Mouse (Mus musculus): ENCODE results near the gene Tnr. TPM values are rescaled to one million over a fixed set of nuclear protein-coding genes. Genes with fewer than 3 reads are reported as not detected.

Tnr gene
- total RNA-seq, 2 experiments from 2014 or later, result 138 to 146 TPM

- TF ChIP-seq CTCF (IDR thresholded peaks at IDR 0.05), result no peak
- H3K27ac ChIP-seq, result no peak overlapping the region
- no peak for DNase-seq (ENCODE audit: extremely low spot score in 1 of 2, low spot score in 2 of 2)
- no peak overlapping the region for H3K4me3 ChIP-seq
- intact Hi-C loops (cut with DNase I), result no loop called here
Measured at GRCm38 (mm10) chr1:159865696-159866095, 342.1 kb downstream of the Tnr start.

- intact Hi-C loops (cut with DNase I), result loop anchor here (5.0 kb wide), 1 partner anchor 348 kb away; the partner anchor contains the start of gene Tnr
- no peak overlapping the region for H3K27ac ChIP-seq
- no peak for TF ChIP-seq CTCF (IDR thresholded peaks at IDR 0.05)
- DNase-seq (ENCODE audit: extremely low spot score in 1 of 2, low spot score in 2 of 2), result no peak
- H3K4me3 ChIP-seq, result no peak overlapping the region
Measured at GRCm38 (mm10) chr1:159869619-159870441, 346.3 kb downstream of the Tnr start.

- no peak overlapping the region for H3K27ac ChIP-seq
- TF ChIP-seq CTCF (IDR thresholded peaks at IDR 0.05), result no peak
- DNase-seq (ENCODE audit: extremely low spot score in 1 of 2, low spot score in 2 of 2), result peak; percentile 34 to 49
- intact Hi-C loops (cut with DNase I), result loop anchor here (1.0 to 5.0 kb wide), 3 partner anchors 44 to 351 kb away; partner anchors contain the start of gene Tnr
- H3K4me3 ChIP-seq, result no peak overlapping the region
Measured at GRCm38 (mm10) chr1:159872866-159873265, 349.3 kb downstream of the Tnr start.

GRCm38 (mm10) chr1:159878681-159879080 is 355.1 kb downstream of the Tnr start:
- H3K4me3 ChIP-seq, result no peak overlapping the region

GRCm38 (mm10) chr1:159879866-159880265 is 356.3 kb downstream of the Tnr start:
- TF ChIP-seq CTCF (IDR thresholded peaks at IDR 0.05), result no peak
- DNase-seq (ENCODE audit: extremely low spot score in 1 of 2, low spot score in 2 of 2), result no peak
- no peak overlapping the region for H3K4me3 ChIP-seq
- intact Hi-C loops (cut with DNase I), result loop anchor here (5.0 to 10.0 kb wide), 2 partner anchors 175 to 488 kb away; no protein-coding TSS in a partner anchor
- no peak overlapping the region for H3K27ac ChIP-seq

More at GRCm38 (mm10) chr1:159878681-159879080, 355.1 kb downstream of the Tnr start:
- TF ChIP-seq CTCF (IDR thresholded peaks at IDR 0.05), result peak; percentile 45
- no peak for DNase-seq (ENCODE audit: extremely low spot score in 1 of 2, low spot score in 2 of 2)
- intact Hi-C loops (cut with DNase I), result loop anchor here (5.0 kb wide), 1 partner anchor 486 kb away; no protein-coding TSS in a partner anchor
- H3K27ac ChIP-seq, result no peak overlapping the region

GRCm38 (mm10) chr1:159885476-159885875 is 361.9 kb downstream of the Tnr start:
- no peak overlapping the region for H3K4me3 ChIP-seq
- no peak overlapping the region for H3K27ac ChIP-seq
- intact Hi-C loops (cut with DNase I), result loop anchor here (5.0 to 10.0 kb wide), 2 partner anchors 113 to 181 kb away; no protein-coding TSS in a partner anchor
- TF ChIP-seq CTCF (IDR thresholded peaks at IDR 0.05), result no peak
- no peak for DNase-seq (ENCODE audit: extremely low spot score in 1 of 2, low spot score in 2 of 2)

- Histone ChIP-seq H3K27ac (peak overlapping the region; percentile 64; the same call in 1 of the 2 replicates), H3K4me3 (no peak overlapping the region)
- no peak for DNase-seq (ENCODE audit: extremely low spot score in 1 of 2, low spot score in 2 of 2)
- intact Hi-C loops (cut with DNase I), result loop anchor here (2.0 to 10.0 kb wide), 4 partner anchors 60 to 184 kb away; no protein-coding TSS in a partner anchor
- TF ChIP-seq CTCF (IDR thresholded peaks at IDR 0.05), result no peak
Measured at GRCm38 (mm10) chr1:159888611-159889010, 365.0 kb downstream of the Tnr start.

- Histone ChIP-seq H3K4me3 (no peak overlapping the region), H3K27ac (peak overlapping the region; percentile 64)
- peak; percentile 21 to 32 for DNase-seq (ENCODE audit: extremely low spot score in 1 of 2, low spot score in 2 of 2)
- intact Hi-C loops (cut with DNase I), result loop anchor here (2.0 to 10.0 kb wide), 4 partner anchors 60 to 184 kb away; no protein-coding TSS in a partner anchor
- no peak for TF ChIP-seq CTCF (IDR thresholded peaks at IDR 0.05)
Measured at GRCm38 (mm10) chr1:159889012-159889765, 365.6 kb downstream of the Tnr start.

- TF ChIP-seq CTCF (IDR thresholded peaks at IDR 0.05), result no peak
- intact Hi-C loops (cut with DNase I), result loop anchor here (5.0 kb wide), 1 partner anchor 368 kb away; the partner anchor contains the start of gene Tnr
- no peak overlapping the region for H3K27ac ChIP-seq
- DNase-seq (ENCODE audit: extremely low spot score in 1 of 2, low spot score in 2 of 2), result no peak
- no peak overlapping the region for H3K4me3 ChIP-seq
Measured at GRCm38 (mm10) chr1:159890524-159890923, 367.0 kb downstream of the Tnr start.

GRCm38 (mm10) chr1:159895094-159895493 is 371.5 kb downstream of the Tnr start:
- DNase-seq (ENCODE audit: extremely low spot score in 1 of 2, low spot score in 2 of 2), result no peak
- intact Hi-C loops (cut with DNase I), result no loop called here
- no peak for TF ChIP-seq CTCF (IDR thresholded peaks at IDR 0.05)
- no peak overlapping the region for H3K4me3 ChIP-seq
- no peak overlapping the region for H3K27ac ChIP-seq

GRCm38 (mm10) chr1:159899991-159900390 is 376.4 kb downstream of the Tnr start:
- Histone ChIP-seq H3K27ac (no peak overlapping the region), H3K4me3 (no peak overlapping the region)
- no peak for TF ChIP-seq CTCF (IDR thresholded peaks at IDR 0.05)
- no peak for DNase-seq (ENCODE audit: extremely low spot score in 1 of 2, low spot score in 2 of 2)
- intact Hi-C loops (cut with DNase I), result no loop called here

- intact Hi-C loops (cut with DNase I), result no loop called here
- DNase-seq (ENCODE audit: extremely low spot score in 1 of 2, low spot score in 2 of 2), result no peak
- TF ChIP-seq CTCF (IDR thresholded peaks at IDR 0.05), result no peak
- no peak overlapping the region for H3K27ac ChIP-seq
- H3K4me3 ChIP-seq, result no peak overlapping the region
Measured at GRCm38 (mm10) chr1:159900639-159901038, 377.1 kb downstream of the Tnr start.
